Mouse (Mus musculus) lung, postnatal 0 days (tissue): ENCODE measurements around the gene Fnbp1l.

Source experiments
- CTCF ChIP-seq: IDR thresholded peaks from 2 replicates; pipeline ENCODE4 v1.5.1; 2016; ENCODE audit warnings: antibody characterized with exemption, mild to moderate bottlenecking
- EP300 ChIP-seq: IDR thresholded peaks from 2 replicates; pipeline ENCODE4 v1.6.1; 2016; ENCODE audit warnings: antibody characterized with exemption, mild to moderate bottlenecking, control low read depth

DNA sequence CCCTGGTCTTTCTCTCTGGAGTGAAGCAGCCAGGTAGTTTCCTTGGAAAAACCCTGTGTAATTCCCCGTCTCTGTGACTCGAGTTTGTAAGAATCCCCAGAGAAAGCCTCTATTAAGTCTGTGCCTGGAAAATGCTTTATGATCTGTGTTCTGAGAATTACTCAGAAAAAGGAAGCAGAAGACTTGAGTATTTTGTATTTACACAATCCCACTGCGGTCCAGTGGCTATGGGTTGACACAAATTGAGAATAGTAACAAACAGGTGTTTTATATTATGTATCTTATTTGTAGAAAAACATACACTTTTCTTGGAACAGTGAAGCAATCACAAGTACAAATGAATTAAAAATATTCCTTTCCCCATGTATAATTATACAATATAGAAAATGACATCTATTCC is 53.4 kb downstream of the Fnbp1l start:
- TF ChIP-seq CTCF (no peak), EP300 (no peak)
